Mouse (Mus musculus) embryonic facial prominence, embryonic 13.5 days (tissue): Measurements from ENCODE around the gene 1700025G04Rik. TPM values are rescaled to one million over a fixed set of nuclear protein-coding genes. Genes with fewer than 3 reads are reported as not detected.
"Not testable (repeated sequence)": the region's sequence is repeated elsewhere in the genome, so short reads cannot be mapped to it uniquely, and the experiment has no call there.

Experiments
- ATAC-seq: fragments of 200-750 bp; cut with Nextera tagmentation; 2 replicates; pipeline ENCODE4 v1.8.0; 2017; ENCODE audit warnings: low read depth; ENCODE audit not compliant: insufficient number of reproducible peaks, insufficient read depth, low FRiP score, low TSS enrichment
- H3K27ac ChIP-seq: fragments of 300-500 bp; sonication (generic); 2 replicates; pipeline ENCODE4 v1.5.1; 2015; ENCODE audit warnings: moderate library complexity, mild to moderate bottlenecking, inconsistent platforms
- H3K27me3 ChIP-seq: fragments of 300-500 bp; sonication (generic); 2 replicates; pipeline ENCODE4 v1.6.1; 2015; ENCODE audit warnings: mild to moderate bottlenecking, inconsistent platforms
- H3K36me3 ChIP-seq: fragments of 300-500 bp; sonication (generic); 2 replicates; pipeline ENCODE4 v1.6.1; 2015; ENCODE audit warnings: mild to moderate bottlenecking, inconsistent platforms
- H3K4me1 ChIP-seq: fragments of 300-500 bp; sonication (generic); 2 replicates; pipeline ENCODE4 v1.6.1; 2015; ENCODE audit warnings: inconsistent platforms
- H3K4me2 ChIP-seq: fragments of 300-500 bp; sonication (generic); 2 replicates; pipeline ENCODE4 v1.6.1; 2015; ENCODE audit warnings: moderate library complexity, mild to moderate bottlenecking, inconsistent platforms
- H3K4me3 ChIP-seq: fragments of 300-500 bp; sonication (generic); 2 replicates; pipeline ENCODE4 v1.5.1; 2015; ENCODE audit warnings: mild to moderate bottlenecking, inconsistent platforms
- H3K9ac ChIP-seq: fragments of 300-500 bp; sonication (generic); 2 replicates; pipeline ENCODE4 v1.6.1; 2015; ENCODE audit warnings: mild to moderate bottlenecking, inconsistent platforms
- H3K9me3 ChIP-seq: fragments of 300-500 bp; sonication (generic); 2 replicates; pipeline ENCODE4 v1.6.1; 2016; ENCODE audit warnings: inconsistent platforms
- WGBS: fragments of 180-500 bp; shearing (Covaris S2); methylation state at CpG from one replicate; pipeline ENCODE4 v1.1.7; 2015; ENCODE audit warnings: mixed read lengths; 5-methylcytosine and 5-hydroxymethylcytosine counted together
- polyA plus RNA-seq: library from polyadenylated mRNA; unstranded; fragments of >200 nt; fragmentation: Nextera tagmentation; extraction: Ambion mirVana; gene quantifications from 2 replicates; pipeline ENCODE4 v1.2.1, GENCODE M21; 2015

1700025G04Rik gene
- polyA plus RNA-seq, 1 experiment from 2014 or later: 38.9 TPM

GRCm38 (mm10) chr1:151810628-151811421, 279.1 kb downstream of the 1700025G04Rik start:
- Histone ChIP-seq H3K9me3 (no peaks in the 10 kb centered on the region), H3K27ac (no peak overlapping the region), H3K36me3 (peaks cover 61% of the 10 kb centered on the region), H3K4me3 (no peak overlapping the region), H3K9ac (no peak overlapping the region), H3K4me1 (no peaks in the 10 kb centered on the region), H3K27me3 (no peaks in the 10 kb centered on the region), H3K4me2 (no peak overlapping the region)
- ATAC-seq: no peak
- WGBS: 72% methylated on average over 7 of the region's 7 CpGs

GRCm38 (mm10) chr1:151807286-151807685, 282.6 kb downstream of the 1700025G04Rik start:
- Histone ChIP-seq H3K4me3 (no peak overlapping the region), H3K27ac (no peak overlapping the region), H3K9ac (no peak overlapping the region), H3K9me3 (no peaks in the 10 kb centered on the region), H3K36me3 (peaks cover 56% of the 10 kb centered on the region), H3K27me3 (no peaks in the 10 kb centered on the region), H3K4me2 (no peak overlapping the region), H3K4me1 (no peaks in the 10 kb centered on the region)
- WGBS: 87% methylated on average over 5 of the region's 5 CpGs
- ATAC-seq: no peak

GRCm38 (mm10) chr1:151802795-151803194, 287.1 kb downstream of the 1700025G04Rik start:
- H3K27ac ChIP-seq, H3K4me3 ChIP-seq, H3K27me3 ChIP-seq, H3K4me2 ChIP-seq, H3K9ac ChIP-seq, ATAC-seq, H3K9me3 ChIP-seq, H3K4me1 ChIP-seq: not testable (repeated sequence)
- 70% methylated on average over 3 of the region's 3 CpGs for WGBS
- peaks cover 49% of the 10 kb centered on the region for H3K36me3 ChIP-seq
